Mouse (Mus musculus): ENCODE data around the gene Slc13a4.

DNA sequence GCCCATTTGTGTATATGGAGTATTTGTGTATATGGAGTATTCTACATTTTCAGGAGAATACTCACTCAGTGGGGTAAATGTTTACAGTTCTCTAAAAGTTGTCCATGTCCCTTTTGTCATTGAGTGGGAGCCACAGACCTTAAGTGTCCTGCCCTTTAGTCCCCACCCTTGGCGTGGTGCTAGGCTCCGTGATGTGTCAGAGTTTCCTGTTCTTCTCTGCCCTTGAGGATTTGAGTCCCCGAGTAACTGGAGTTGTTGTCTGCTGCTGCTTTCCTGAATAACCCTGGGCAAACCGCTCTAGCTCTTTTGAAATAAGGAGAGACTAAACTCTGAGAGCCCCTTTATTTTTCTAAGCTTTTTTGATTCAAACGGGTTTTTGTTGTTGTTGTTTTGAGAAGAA is 48.4 kb downstream of the Slc13a4 start:
- TF ChIP-seq CTCF (IDR thresholded peaks at IDR 0.05) (no peak), POLR2A (IDR thresholded peaks at IDR 0.05; ENCODE audit: insufficient read depth, low read depth, low read length) (no peak), EP300 (IDR thresholded peaks at IDR 0.05; ENCODE audit: insufficient read depth, low read depth, low read length) (no peak)
